Mouse (Mus musculus) embryonic fibroblast, embryonic 13.5 days (primary cell): Measurements from ENCODE around the gene Pip4k2a. TPM values are rescaled to one million over a fixed set of nuclear protein-coding genes. Genes with fewer than 3 reads are reported as not detected.

Source experiments
- H3K27ac ChIP-seq: 2 replicates; pipeline ENCODE4 v1.5.1; 2012; ENCODE audit warnings: low read length, control low read depth, inconsistent platforms; ENCODE audit not compliant: insufficient read depth
- H3K4me1 ChIP-seq: 2 replicates; pipeline ENCODE4 v1.6.1; 2011; ENCODE audit warnings: low read length; ENCODE audit not compliant: control insufficient read depth, insufficient read depth
- H3K4me3 ChIP-seq: 2 replicates; pipeline ENCODE4 v1.5.1; 2011; ENCODE audit warnings: mild to moderate bottlenecking, control low read depth, low read length; ENCODE audit not compliant: insufficient read depth
- CTCF ChIP-seq: IDR thresholded peaks from 2 replicates; pipeline ENCODE4 v1.5.1; 2011; ENCODE audit warnings: mild to moderate bottlenecking, control low read depth, low read length, moderate library complexity, borderline replicate concordance; ENCODE audit not compliant: insufficient read depth
- POLR2A ChIP-seq: IDR thresholded peaks from 2 replicates; pipeline ENCODE4 v1.6.1; 2011; ENCODE audit warnings: low read depth, mild to moderate bottlenecking, control low read depth, low read length, moderate library complexity
- polyA plus RNA-seq: library from polyadenylated mRNA; stranded (reverse); fragments of >200 nt; gene quantifications from 2 replicates; pipeline ENCODE4 v1.2.4, GENCODE M21; 2011; ENCODE audit warnings: low read depth; ENCODE audit not compliant: missing spikeins, insufficient read length

Gene Pip4k2a
- polyA plus RNA-seq, 1 experiment: 39.4 TPM

DNA sequence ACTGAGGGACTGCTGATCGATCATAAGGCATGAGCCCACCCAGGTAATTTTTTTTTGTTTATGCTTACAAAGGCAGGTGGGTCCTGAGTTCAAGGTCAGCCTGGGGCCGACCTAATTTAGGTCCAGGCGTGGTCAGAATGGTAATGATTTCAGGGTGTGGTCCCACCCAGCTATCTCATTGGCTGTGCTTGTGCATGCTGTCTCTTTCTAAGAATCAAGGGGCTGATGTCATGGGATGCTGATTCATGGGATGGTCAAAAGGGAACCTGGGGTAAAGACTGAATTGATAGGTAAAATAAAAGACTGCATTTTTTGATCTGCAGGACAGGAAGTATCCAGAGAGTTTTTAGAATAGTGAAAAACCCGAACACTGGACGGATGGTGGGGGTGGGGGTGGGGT is 31.4 kb downstream of the Pip4k2a start:
- Histone ChIP-seq H3K4me3 (no peak overlapping the region), H3K27ac (no peak overlapping the region), H3K4me1 (peaks cover 3% of the 10 kb centered on the region; the same call in 1 of the 2 replicates)
- TF ChIP-seq POLR2A (no peak), CTCF (no peak)

DNA sequence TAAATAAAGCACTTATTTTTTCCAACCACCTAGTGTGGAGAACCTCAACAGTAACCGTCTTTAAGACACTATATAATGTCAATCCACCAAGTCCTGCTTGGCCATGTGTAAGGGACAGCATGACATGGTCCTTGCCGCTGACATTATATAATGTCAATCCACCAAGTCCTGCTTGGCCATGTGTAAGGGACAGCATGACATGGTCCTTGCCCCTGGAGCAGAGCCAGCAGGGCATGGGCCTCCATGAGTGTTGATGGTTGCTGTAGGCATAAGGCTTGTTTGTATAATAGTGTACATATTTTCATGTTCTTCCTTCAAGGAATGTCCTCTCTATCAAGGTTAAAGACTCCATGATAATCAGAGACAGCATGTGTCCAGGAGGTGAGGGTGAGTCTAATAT is 32.0 kb downstream of the Pip4k2a start:
- Histone ChIP-seq H3K4me1 (peaks cover 1% of the 10 kb centered on the region; the same call in 1 of the 2 replicates), H3K4me3 (no peak overlapping the region), H3K27ac (no peak overlapping the region)
- no peak for TF ChIP-seq CTCF
- no peak for TF ChIP-seq POLR2A

DNA sequence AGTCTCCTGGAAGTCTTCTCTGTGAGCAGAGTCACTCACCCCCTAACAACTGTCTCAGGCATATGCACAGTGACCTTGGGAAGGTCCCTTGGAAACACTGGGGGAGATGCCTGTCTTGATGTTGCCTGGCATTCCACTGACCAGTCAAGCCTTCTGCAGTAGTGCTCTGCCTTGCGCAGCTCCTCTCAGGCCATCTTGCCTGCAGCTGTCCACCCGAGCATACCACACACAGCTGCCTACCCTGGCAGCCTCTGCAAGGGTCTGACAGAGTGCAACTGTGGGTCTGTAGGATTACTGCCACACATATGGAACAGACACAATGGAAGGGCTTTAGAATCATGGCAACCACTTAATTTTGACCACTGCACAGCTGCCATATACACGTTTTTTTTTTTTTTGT is 32.8 kb downstream of the Pip4k2a start:
- Histone ChIP-seq H3K4me1 (no peaks in the 10 kb centered on the region), H3K4me3 (no peak overlapping the region), H3K27ac (no peak overlapping the region)
- no peak for TF ChIP-seq CTCF
- TF ChIP-seq POLR2A: no peak

DNA sequence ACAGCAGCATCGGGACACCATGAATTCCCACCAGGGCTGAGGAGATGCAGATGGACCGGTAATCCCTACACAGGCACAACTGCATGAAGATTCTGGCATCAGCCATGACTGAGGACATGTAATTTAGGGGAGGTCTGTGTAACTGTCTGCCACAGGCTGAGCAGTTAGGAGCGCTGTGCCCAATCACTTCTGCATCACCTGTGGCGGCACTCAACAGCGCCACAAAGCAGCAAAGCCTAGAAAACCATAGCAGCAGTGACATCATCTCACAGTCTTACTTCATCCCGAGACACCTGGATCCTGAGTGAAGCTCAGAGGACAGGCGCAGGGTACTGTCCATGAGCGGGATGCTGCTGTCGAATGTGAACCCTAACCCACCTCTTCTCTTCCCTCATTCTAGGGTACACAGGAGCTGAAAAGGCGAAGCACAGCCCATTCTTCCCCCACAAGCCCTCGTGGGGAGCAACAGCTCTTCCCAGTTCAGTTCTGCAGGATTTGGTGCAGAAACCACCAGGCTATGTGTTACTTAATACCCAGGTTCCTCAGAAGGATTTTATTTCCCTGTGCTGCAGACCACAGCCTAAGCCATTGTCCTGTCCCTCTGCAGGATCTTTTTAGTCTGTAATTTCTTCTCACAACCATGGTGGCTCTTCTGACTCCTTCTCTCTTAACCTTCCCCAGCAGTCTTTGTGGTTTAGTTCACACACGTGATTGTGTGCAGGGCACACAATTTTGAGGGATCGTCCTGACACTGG is 34.5 kb downstream of the Pip4k2a start:
- no peak overlapping the region for H3K27ac ChIP-seq
- no peak for TF ChIP-seq CTCF
- TF ChIP-seq POLR2A: no peak
- peaks cover 2% of the 10 kb centered on the region; the same call in 1 of the 2 replicates for H3K4me1 ChIP-seq
- no peak overlapping the region for H3K4me3 ChIP-seq

DNA sequence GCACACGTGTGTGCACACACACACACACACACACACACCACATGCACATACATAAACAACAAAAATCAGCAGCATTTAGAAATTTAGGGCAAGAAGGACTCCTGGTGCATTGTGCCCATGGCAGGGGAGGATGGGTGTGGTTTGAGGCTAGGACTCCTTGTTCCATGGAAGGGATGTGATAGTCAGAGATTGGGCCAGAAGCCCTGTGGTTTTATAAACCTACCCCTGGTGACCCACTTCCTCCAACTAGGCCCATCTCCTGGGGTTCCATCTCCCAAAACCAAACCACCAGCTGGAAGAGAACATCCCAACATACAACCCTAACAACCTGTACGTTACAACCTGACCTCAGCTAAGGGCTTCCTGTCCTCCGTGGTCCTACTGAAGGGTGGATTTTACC is 35.4 kb downstream of the Pip4k2a start:
- no peak overlapping the region for H3K27ac ChIP-seq
- H3K4me3 ChIP-seq: no peak overlapping the region
- TF ChIP-seq POLR2A (no peak), CTCF (no peak)
- H3K4me1 ChIP-seq: peaks cover 2% of the 10 kb centered on the region; the same call in 1 of the 2 replicates

DNA sequence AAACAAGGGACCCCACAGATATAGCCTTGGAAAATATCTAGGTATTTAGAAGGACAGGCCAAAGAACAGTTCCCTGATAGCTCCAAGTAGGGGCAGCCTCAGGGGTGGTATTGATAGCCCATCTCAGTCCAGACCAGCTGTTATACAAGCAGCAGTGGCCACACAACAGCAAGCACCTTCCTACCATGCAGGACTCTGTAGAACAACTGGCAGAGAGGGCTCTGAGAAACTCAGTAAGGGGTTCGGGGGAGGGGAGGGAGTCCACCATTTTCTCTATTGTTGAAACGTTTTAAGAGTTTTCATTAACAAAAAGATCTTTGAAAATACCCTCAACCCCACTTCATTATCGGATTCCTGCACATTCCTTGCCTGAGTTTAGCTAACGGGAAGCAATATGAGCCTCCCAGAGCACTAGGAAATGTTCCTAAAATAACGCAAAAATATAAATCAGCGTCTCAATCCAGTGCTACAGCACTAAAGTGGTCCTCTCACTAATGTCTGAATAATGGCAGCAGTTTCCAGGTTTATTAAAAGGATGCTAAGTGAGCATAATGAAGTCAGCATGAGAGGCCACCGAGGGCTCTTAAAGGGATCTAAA is 37.5 kb downstream of the Pip4k2a start:
- Histone ChIP-seq H3K4me3 (no peak overlapping the region), H3K4me1 (peaks cover 2% of the 10 kb centered on the region; the same call in 1 of the 2 replicates), H3K27ac (no peak overlapping the region)
- TF ChIP-seq CTCF (no peak), POLR2A (no peak)

DNA sequence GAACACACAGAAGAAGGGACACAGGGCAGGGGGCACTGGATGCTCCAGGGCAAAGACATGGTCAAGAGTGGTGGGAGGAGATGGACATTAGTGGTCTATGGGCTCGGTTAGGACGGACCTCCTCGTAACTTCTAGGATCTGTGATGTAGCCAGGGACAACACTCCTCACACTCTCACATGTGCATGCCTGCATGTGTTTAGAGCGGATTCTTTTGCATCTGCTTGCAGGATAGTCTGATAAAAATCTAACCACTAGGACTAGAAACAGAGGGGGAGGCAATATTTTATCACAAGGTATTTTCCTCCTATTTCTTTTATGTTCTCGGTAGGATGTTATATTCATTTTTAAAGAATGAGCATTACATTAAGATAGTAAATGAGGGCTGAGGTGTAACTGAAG is 38.4 kb downstream of the Pip4k2a start:
- no peak overlapping the region for H3K4me3 ChIP-seq
- TF ChIP-seq CTCF (no peak), POLR2A (no peak)
- H3K4me1 ChIP-seq: peaks cover 2% of the 10 kb centered on the region; the same call in 1 of the 2 replicates
- no peak overlapping the region for H3K27ac ChIP-seq

DNA sequence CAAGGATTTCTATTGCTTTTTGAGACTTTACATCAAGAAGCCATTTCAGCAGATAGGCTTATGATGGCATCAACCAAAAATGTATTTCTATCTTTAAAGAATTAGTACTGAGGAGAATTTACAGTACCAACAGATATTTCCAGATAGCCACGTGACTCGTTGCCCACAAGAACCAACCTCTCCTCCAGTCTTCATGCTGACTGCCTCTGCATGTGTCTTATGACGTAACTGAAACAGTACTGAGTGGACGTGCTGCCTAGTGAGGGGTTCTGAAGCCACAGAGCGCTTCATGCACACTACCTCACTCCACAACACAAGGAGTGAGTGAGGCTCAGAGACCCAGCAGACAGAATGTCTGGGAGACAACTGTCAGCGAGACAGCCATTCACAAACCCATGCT is 38.9 kb downstream of the Pip4k2a start:
- H3K27ac ChIP-seq: no peak overlapping the region
- no peak overlapping the region for H3K4me3 ChIP-seq
- H3K4me1 ChIP-seq: peaks cover 2% of the 10 kb centered on the region; the same call in 1 of the 2 replicates
- no peak for TF ChIP-seq CTCF
- no peak for TF ChIP-seq POLR2A

DNA sequence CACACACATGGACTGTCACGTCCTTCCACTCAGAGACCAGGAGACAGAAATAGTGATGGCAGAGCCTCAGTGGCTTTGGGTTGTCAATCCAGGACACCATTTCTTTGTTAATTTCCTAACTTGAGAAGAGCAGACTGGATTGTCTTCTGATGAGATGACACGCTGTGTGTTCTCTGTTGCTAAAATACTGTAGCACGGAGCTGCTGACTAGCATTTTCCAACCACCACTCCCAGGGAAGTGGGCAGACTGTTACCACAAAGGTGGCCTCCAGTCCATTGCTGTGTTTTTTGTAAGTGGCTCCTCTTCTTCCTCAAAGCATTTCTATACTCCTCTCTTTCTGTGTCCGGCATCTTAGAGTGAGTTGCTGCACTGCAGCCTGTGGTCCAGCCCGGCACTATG is 39.4 kb downstream of the Pip4k2a start:
- no peak for TF ChIP-seq CTCF
- TF ChIP-seq POLR2A: no peak
- Histone ChIP-seq H3K4me3 (no peak overlapping the region), H3K4me1 (peaks cover 2% of the 10 kb centered on the region; the same call in 1 of the 2 replicates), H3K27ac (no peak overlapping the region)

DNA sequence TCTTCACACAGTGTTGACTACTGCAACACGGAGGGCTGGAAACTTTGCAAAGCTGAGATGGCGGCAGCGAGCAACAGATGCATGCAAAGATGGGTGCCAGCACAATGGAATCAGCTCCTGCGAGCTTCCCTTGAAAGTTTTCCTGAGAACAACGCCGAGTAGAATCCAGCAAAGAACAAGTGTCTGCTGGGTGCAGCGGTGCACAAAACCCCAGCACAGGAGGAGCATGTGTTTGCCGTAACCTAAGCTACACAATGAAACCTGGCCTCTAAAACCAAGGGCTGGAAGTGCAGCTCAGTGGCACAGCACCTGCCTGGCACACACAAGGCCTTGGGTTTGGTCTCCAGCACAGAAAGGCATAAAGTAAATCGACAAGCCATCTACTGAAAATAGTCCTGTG is 39.9 kb downstream of the Pip4k2a start:
- H3K27ac ChIP-seq: no peak overlapping the region
- TF ChIP-seq CTCF: no peak
- TF ChIP-seq POLR2A: no peak
- H3K4me1 ChIP-seq: peaks cover 2% of the 10 kb centered on the region; the same call in 1 of the 2 replicates
- H3K4me3 ChIP-seq: no peak overlapping the region
